Mouse (Mus musculus) Patski (cell line): ENCODE data around the gene Akap13. TPM values are rescaled to one million over a fixed set of nuclear protein-coding genes. Genes with fewer than 3 reads are reported as not detected.

ENCODE experiments used
- ATAC-seq: fragments of 100-300 bp; one replicate; pipeline ENCODE4 v1.8.0; 2021
- CTCF ChIA-PET: fragments of 350-600 bp; sonication (Branson Sonifier 250); formaldehyde crosslinking; loops from one replicate; lab custom pipeline; 2022; ENCODE audit warnings: inconsistent platforms; lab: Charles Lee
- POLR2A ChIA-PET: fragments of 350-600 bp; sonication (Branson Sonifier 250); formaldehyde crosslinking; loops from one replicate; lab custom pipeline; 2022; ENCODE audit warnings: antibody characterized with exemption, inconsistent platforms; lab: Charles Lee
- DNase-seq: peaks from one replicate; pipeline ENCODE4 v3.0.0-alpha.2; 2011; ENCODE audit warnings: low read depth, low spot score
- H3K27me3 ChIP-seq: fragments of 371-371 bp; one replicate; pipeline ENCODE4 v1.5.1; 2021
- CTCF ChIP-seq: fragments of 100-300 bp; IDR thresholded peaks from one replicate; pipeline ENCODE4 v1.5.1; 2021
- in situ Hi-C: fragments of 300-500 bp; cut with MboI; formaldehyde crosslinking; loops from 3 replicates; pipeline ENCODE4 v1.11.1; 2018; ENCODE audit warnings: low pct_unique_long_range_greater_than_20kb, mixed read lengths
- polyA plus RNA-seq: library from polyadenylated mRNA; unstranded; gene quantifications from one replicate; pipeline ENCODE4 v1.2.3, GENCODE M21; 2021

The Akap13 gene
- polyA plus RNA-seq, 1 experiment from 2014 or later, result 17.3 TPM

GRCm38 (mm10) chr7:75712808-75713207, 257.5 kb downstream of the Akap13 start:
- DNase-seq, result no peak
- in situ Hi-C loops, result loop anchor here (10.0 kb wide), 1 partner anchor 338 kb away; no protein-coding TSS in a partner anchor
- CTCF ChIA-PET, result interaction anchor here (1.1 kb wide), 1 partner anchor 14 kb away, joined by 4 read pairs; no protein-coding TSS in a partner anchor
- POLR2A ChIA-PET, result interaction anchor here (0.5 kb wide), 1 partner anchor 9 kb away, joined by 3 read pairs; no protein-coding TSS in a partner anchor
- H3K27me3 ChIP-seq, result no peaks in the 10 kb centered on the region
- TF ChIP-seq CTCF, result no peak
- ATAC-seq, result no peak

- ChIA-PET CTCF (no interaction called here), POLR2A (no interaction called here)
- in situ Hi-C loops, result loop anchor here (10.0 kb wide), 1 partner anchor 339 kb away; no protein-coding TSS in a partner anchor
- ATAC-seq (no peak), DNase-seq (no peak)
- no peak for TF ChIP-seq CTCF
- H3K27me3 ChIP-seq, result no peaks in the 10 kb centered on the region
Measured at GRCm38 (mm10) chr7:75713959-75714358, 258.6 kb downstream of the Akap13 start.

GRCm38 (mm10) chr7:75715026-75715425, 259.7 kb downstream of the Akap13 start:
- no peaks in the 10 kb centered on the region for H3K27me3 ChIP-seq
- ATAC-seq (no peak), DNase-seq (no peak)
- in situ Hi-C loops, result loop anchor here (10.0 kb wide), 1 partner anchor 340 kb away; no protein-coding TSS in a partner anchor
- CTCF ChIA-PET, result no interaction called here
- POLR2A ChIA-PET, result no interaction called here
- no peak for TF ChIP-seq CTCF

GRCm38 (mm10) chr7:75715939-75716338, 260.6 kb downstream of the Akap13 start:
- H3K27me3 ChIP-seq, result no peaks in the 10 kb centered on the region
- ATAC-seq (no peak), DNase-seq (no peak)
- CTCF ChIA-PET, result interaction anchor here (1.0 kb wide), 1 partner anchor 13 kb away, joined by 3 read pairs; no protein-coding TSS in a partner anchor
- POLR2A ChIA-PET, result no interaction called here
- in situ Hi-C loops, result loop anchor here (10.0 kb wide), 1 partner anchor 341 kb away; no protein-coding TSS in a partner anchor
- no peak for TF ChIP-seq CTCF

GRCm38 (mm10) chr7:75717349-75717748, 262.0 kb downstream of the Akap13 start:
- POLR2A ChIA-PET, result no interaction called here
- in situ Hi-C loops, result loop anchor here (10.0 kb wide), 1 partner anchor 343 kb away; no protein-coding TSS in a partner anchor
- DNase-seq (no peak), ATAC-seq (no peak)
- TF ChIP-seq CTCF, result no peak
- CTCF ChIA-PET, result interaction anchor here (1.3 kb wide), 1 partner anchor 22 kb away, joined by 3 read pairs; no protein-coding TSS in a partner anchor
- H3K27me3 ChIP-seq, result no peaks in the 10 kb centered on the region

- POLR2A ChIA-PET, result no interaction called here
Measured at GRCm38 (mm10) chr7:75721302-75721701, 266.0 kb downstream of the Akap13 start.

GRCm38 (mm10) chr7:75724012-75724411, 268.7 kb downstream of the Akap13 start:
- no peak for TF ChIP-seq CTCF
- ChIA-PET POLR2A (no interaction called here), CTCF (interaction anchor here (1.7 kb wide), 1 partner anchor 21 kb away, joined by 3 read pairs; no protein-coding TSS in a partner anchor)
- DNase-seq (no peak), ATAC-seq (no peak)
- no peaks in the 10 kb centered on the region for H3K27me3 ChIP-seq
- in situ Hi-C loops, result no loop called here

More at GRCm38 (mm10) chr7:75721302-75721701, 266.0 kb downstream of the Akap13 start:
- no peak for DNase-seq
- no peak for TF ChIP-seq CTCF
- H3K27me3 ChIP-seq, result no peaks in the 10 kb centered on the region
- in situ Hi-C loops, result no loop called here
- no peak for ATAC-seq
- CTCF ChIA-PET, result interaction anchor here (0.9 kb wide), 1 partner anchor 14 kb away, joined by 3 read pairs; no protein-coding TSS in a partner anchor

GRCm38 (mm10) chr7:75725899-75726298, 270.6 kb downstream of the Akap13 start:
- in situ Hi-C loops, result no loop called here
- no peak for DNase-seq
- no peak for TF ChIP-seq CTCF
- H3K27me3 ChIP-seq, result no peaks in the 10 kb centered on the region
- CTCF ChIA-PET, result interaction anchor here (0.9 to 1.7 kb wide), 3 partner anchors 13 to 19 kb away, joined by 3 to 5 read pairs (median 4); no protein-coding TSS in a partner anchor
- no peak for ATAC-seq
- POLR2A ChIA-PET, result no interaction called here

- no peak for TF ChIP-seq CTCF
- in situ Hi-C loops, result no loop called here
- ATAC-seq, result no peak
- ChIA-PET POLR2A (interaction anchor here (0.7 kb wide), 1 partner anchor 78 kb away, joined by 3 read pairs; no protein-coding TSS in a partner anchor), CTCF (interaction anchor here (0.9 to 1.7 kb wide), 5 partner anchors 11 to 356 kb away, joined by 3 to 5 read pairs (median 4); no protein-coding TSS in a partner anchor)
- DNase-seq, result no peak
- no peaks in the 10 kb centered on the region for H3K27me3 ChIP-seq
Measured at GRCm38 (mm10) chr7:75726867-75727266, 271.5 kb downstream of the Akap13 start.

GRCm38 (mm10) chr7:75729652-75730051, 274.3 kb downstream of the Akap13 start:
- no peak for ATAC-seq

GRCm38 (mm10) chr7:75730216-75730615, 274.9 kb downstream of the Akap13 start:
- ATAC-seq (no peak), DNase-seq (no peak)
- in situ Hi-C loops, result loop anchor here (10.0 kb wide), 1 partner anchor 595 kb away; no protein-coding TSS in a partner anchor
- POLR2A ChIA-PET, result no interaction called here
- no peaks in the 10 kb centered on the region for H3K27me3 ChIP-seq
- CTCF ChIA-PET, result no interaction called here
- TF ChIP-seq CTCF, result no peak

More at GRCm38 (mm10) chr7:75729652-75730051, 274.3 kb downstream of the Akap13 start:
- TF ChIP-seq CTCF, result no peak
- in situ Hi-C loops, result loop anchor here (10.0 kb wide), 1 partner anchor 595 kb away; no protein-coding TSS in a partner anchor
- no peak for DNase-seq
- CTCF ChIA-PET, result no interaction called here
- H3K27me3 ChIP-seq, result no peaks in the 10 kb centered on the region
- POLR2A ChIA-PET, result no interaction called here
